Mouse (Mus musculus) limb, embryonic 14.5 days (tissue): ENCODE measurements around the gene Col4a1. TPM values are rescaled to one million over a fixed set of nuclear protein-coding genes. Genes with fewer than 3 reads are reported as not detected.

Experiments used
- ATAC-seq: fragments of 200-750 bp; cut with Nextera tagmentation; 2 replicates; pipeline ENCODE4 v1.8.0; 2017; ENCODE audit warnings: low read depth, moderate number of reproducible peaks, moderate TSS enrichment; ENCODE audit not compliant: low FRiP score
- DNase-seq: peaks from one replicate; pipeline ENCODE4 v3.0.0-alpha.2; 2015; ENCODE audit warnings: low spot score
- H3K27ac ChIP-seq: fragments of 300-500 bp; sonication (generic); replicated peaks from 2 replicates; pipeline ENCODE4 v1.5.1; 2014; ENCODE audit warnings: low read depth, mild to moderate bottlenecking, low read length, moderate library complexity, mixed read lengths
- H3K27me3 ChIP-seq: fragments of 300-500 bp; sonication (generic); 2 replicates; pipeline ENCODE4 v1.6.1; 2014; ENCODE audit warnings: low read length, mixed read lengths; ENCODE audit not compliant: control insufficient read depth, insufficient read depth
- H3K36me3 ChIP-seq: fragments of 300-500 bp; sonication (generic); 2 replicates; pipeline ENCODE4 v1.6.1; 2014; ENCODE audit warnings: mild to moderate bottlenecking, low read length, moderate library complexity, mixed read lengths; ENCODE audit not compliant: control insufficient read depth, insufficient read depth
- H3K4me1 ChIP-seq: fragments of 300-500 bp; sonication (generic); 2 replicates; pipeline ENCODE4 v1.6.1; 2014; ENCODE audit warnings: antibody characterized with exemption, low read length, mixed read lengths; ENCODE audit not compliant: control insufficient read depth, insufficient read depth
- H3K4me2 ChIP-seq: fragments of 300-500 bp; sonication (generic); replicated peaks from 2 replicates; pipeline ENCODE4 v1.6.1; 2014; ENCODE audit warnings: low read depth, mild to moderate bottlenecking, low read length, moderate library complexity; ENCODE audit not compliant: severe bottlenecking
- H3K4me3 ChIP-seq: fragments of 300-500 bp; sonication (generic); replicated peaks from 2 replicates; pipeline ENCODE4 v1.5.1; 2014; ENCODE audit warnings: low read length
- H3K9ac ChIP-seq: fragments of 300-500 bp; sonication (generic); 2 replicates; pipeline ENCODE4 v1.6.1; 2014; ENCODE audit warnings: mild to moderate bottlenecking, low read depth, low read length, moderate library complexity; ENCODE audit not compliant: severe bottlenecking
- H3K9me3 ChIP-seq: fragments of 300-500 bp; sonication (generic); 2 replicates; pipeline ENCODE4 v1.6.1; 2016; ENCODE audit warnings: low read length; ENCODE audit not compliant: control insufficient read depth
- POLR2A ChIP-seq: fragments of 200-500 bp; IDR thresholded peaks from 2 replicates; pipeline ENCODE4 v1.8.0; 2012; ENCODE audit warnings: inconsistent platforms, mild to moderate bottlenecking, moderate library complexity, borderline replicate concordance; ENCODE audit not compliant: insufficient read depth, insufficient read length; ENCODE audit errors: extremely low read depth
- WGBS: fragments of 180-500 bp; shearing (Covaris S2); extraction: QIAGEN DNeasy Blood & Tissue Kit; methylation state at CpG from one replicate; pipeline ENCODE4 v1.1.7; 2014; 5-methylcytosine and 5-hydroxymethylcytosine counted together
- polyA plus RNA-seq, 2 experiments: library from polyadenylated mRNA; depleted of rRNA in 1 of 2; stranded (reverse) in 1 of 2; unstranded in 1 of 2; fragments of >200 nt; fragmentation: Nextera tagmentation in 1 of 2; extraction: Ambion mirVana in 1 of 2; gene quantifications; 2 replicates each; pipeline versions ENCODE4 v1.2.1 to v1.2.3; 2012 to 2014

Col4a1 gene
- polyA plus RNA-seq, 2 experiments = 215 to 225 TPM

- WGBS = 63% methylated on average over 13 of the region's 13 CpGs
- Histone ChIP-seq H3K4me3 (no peak overlapping the region), H3K27ac (no peak overlapping the region), H3K4me1 (peaks cover 10% of the 10 kb centered on the region), H3K9me3 (no peaks in the 10 kb centered on the region), H3K27me3 (no peaks in the 10 kb centered on the region), H3K4me2 (no peak overlapping the region), H3K36me3 (no peaks in the 10 kb centered on the region), H3K9ac (no peak overlapping the region)
- TF ChIP-seq POLR2A = no peak
- no peak for ATAC-seq
- DNase-seq = no peak
These were observed 55.3 kb downstream of the Col4a1 start for GRCm38 (mm10) chr8:11257079-11258017.

GRCm38 (mm10) chr8:11256405-11256804, 56.2 kb downstream of the Col4a1 start:
- DNase-seq (no peak), ATAC-seq (no peak)
- Histone ChIP-seq H3K4me3 (no peak overlapping the region), H3K4me1 (peaks cover 6% of the 10 kb centered on the region), H3K9ac (no peak overlapping the region), H3K36me3 (no peaks in the 10 kb centered on the region), H3K27me3 (no peaks in the 10 kb centered on the region), H3K27ac (no peak overlapping the region), H3K9me3 (no peaks in the 10 kb centered on the region), H3K4me2 (no peak overlapping the region)
- TF ChIP-seq POLR2A = no peak
- 72% methylated on average over 7 of the region's 7 CpGs for WGBS

GRCm38 (mm10) chr8:11255680-11256079, 56.9 kb downstream of the Col4a1 start:
- H3K4me2 ChIP-seq = no peak overlapping the region
- H3K4me1 ChIP-seq = peaks cover 6% of the 10 kb centered on the region
- no peak overlapping the region for H3K4me3 ChIP-seq
- no peaks in the 10 kb centered on the region for H3K27me3 ChIP-seq
- no peak for TF ChIP-seq POLR2A
- DNase-seq (no peak), ATAC-seq (no peak)
- WGBS = 77% methylated on average over 7 of the region's 7 CpGs
- H3K36me3 ChIP-seq = no peaks in the 10 kb centered on the region
- no peak overlapping the region for H3K27ac ChIP-seq
- no peak overlapping the region for H3K9ac ChIP-seq
- H3K9me3 ChIP-seq = no peaks in the 10 kb centered on the region

DNA sequence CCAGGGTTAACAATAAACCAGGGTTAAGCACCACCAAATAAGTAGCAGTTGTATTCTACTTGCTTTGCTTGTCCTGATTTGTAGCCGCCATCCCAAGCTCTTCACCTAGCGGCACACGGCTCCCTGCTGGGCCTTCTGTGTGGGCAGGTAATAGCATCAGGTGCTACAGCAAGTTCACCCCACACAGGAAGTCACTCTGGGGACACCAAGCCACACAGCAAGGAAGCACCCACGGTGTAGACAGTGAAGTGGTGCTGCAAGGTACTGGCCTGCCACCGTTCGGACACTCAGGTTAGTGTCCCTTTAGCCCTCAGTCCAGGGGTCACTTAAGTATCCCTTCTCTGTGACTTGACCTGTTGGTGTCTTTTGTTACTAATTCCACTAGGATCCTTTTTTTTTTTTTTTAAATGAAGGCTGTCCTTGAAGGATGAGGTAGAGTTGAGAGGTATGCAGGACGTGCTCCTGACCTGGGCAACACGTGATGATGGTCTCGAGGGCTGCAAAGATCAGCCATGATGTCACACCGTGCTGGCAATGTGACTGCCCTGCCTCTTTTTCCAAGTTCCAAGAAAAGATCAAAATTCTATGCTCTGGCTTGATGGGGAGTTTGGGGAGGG, 57.6 kb downstream of the Col4a1 start:
- no peak overlapping the region for H3K4me3 ChIP-seq
- no peak overlapping the region for H3K27ac ChIP-seq
- no peak overlapping the region for H3K4me2 ChIP-seq
- no peaks in the 10 kb centered on the region for H3K27me3 ChIP-seq
- DNase-seq (no peak), ATAC-seq (no peak)
- no peaks in the 10 kb centered on the region for H3K9me3 ChIP-seq
- no peak overlapping the region for H3K9ac ChIP-seq
- H3K4me1 ChIP-seq = peaks cover 6% of the 10 kb centered on the region
- WGBS = 80% methylated on average over 10 of the region's 10 CpGs
- no peaks in the 10 kb centered on the region for H3K36me3 ChIP-seq
- no peak for TF ChIP-seq POLR2A

DNA sequence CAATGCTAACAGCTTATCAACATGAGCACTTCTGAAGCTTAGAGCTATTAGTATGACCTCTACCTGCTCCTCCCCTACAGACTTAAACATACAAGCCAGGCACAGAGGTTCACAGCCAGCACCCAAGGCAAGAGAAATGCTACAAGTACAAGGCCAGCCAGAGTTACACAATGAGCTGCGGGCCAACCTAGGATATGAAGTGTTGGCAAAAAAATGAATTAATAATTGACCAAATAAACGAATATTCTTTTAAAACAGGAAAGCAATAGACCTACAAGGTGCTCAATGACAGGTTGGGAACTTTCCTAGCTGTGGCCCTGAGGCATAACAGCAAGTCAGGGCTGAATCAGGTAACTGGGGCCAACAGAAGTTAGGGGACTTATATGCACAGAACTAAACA, 58.1 kb downstream of the Col4a1 start:
- WGBS = 78% methylated on average over 2 of the region's 2 CpGs
- H3K36me3 ChIP-seq = no peaks in the 10 kb centered on the region
- H3K9ac ChIP-seq = no peak overlapping the region
- TF ChIP-seq POLR2A = no peak
- H3K27me3 ChIP-seq = no peaks in the 10 kb centered on the region
- no peak overlapping the region for H3K4me3 ChIP-seq
- H3K4me1 ChIP-seq = peaks cover 2% of the 10 kb centered on the region
- no peak overlapping the region for H3K27ac ChIP-seq
- ATAC-seq = no peak
- no peak for DNase-seq
- no peak overlapping the region for H3K4me2 ChIP-seq
- H3K9me3 ChIP-seq = no peaks in the 10 kb centered on the region
